Mouse (Mus musculus) C2C12 (cell line): Measurements from ENCODE around the gene Hibadh. TPM values are rescaled to one million over a fixed set of nuclear protein-coding genes. Genes with fewer than 3 reads are reported as not detected.

Experiments
- H3K27me3 ChIP-seq: one replicate; pipeline ENCODE4 v1.6.1; 2011; ENCODE audit not compliant: control insufficient read depth, insufficient read depth, insufficient read length
- H3K36me3 ChIP-seq: one replicate; pipeline ENCODE4 v1.6.1; 2011; ENCODE audit not compliant: control insufficient read depth, insufficient read depth
- H3K4me3 ChIP-seq: one replicate; pipeline ENCODE4 v1.5.1; 2011; ENCODE audit warnings: mild to moderate bottlenecking, control low read depth; ENCODE audit not compliant: poor library complexity, insufficient read depth, severe bottlenecking
- H3K79me2 ChIP-seq: one replicate; pipeline ENCODE4 v1.6.1; 2011; ENCODE audit not compliant: control insufficient read depth, insufficient read depth
- H3K79me3 ChIP-seq: one replicate; pipeline ENCODE4 v1.6.1; 2011; ENCODE audit warnings: low read depth, control low read depth
- H3ac ChIP-seq: one replicate; pipeline ENCODE3; 2011; ENCODE audit warnings: low read depth; ENCODE audit not compliant: control insufficient read depth, insufficient read length
- CEBPB ChIP-seq: IDR thresholded peaks from one replicate; pipeline ENCODE4 v1.6.1; 2011; ENCODE audit warnings: low read depth, mild to moderate bottlenecking, control low read depth, moderate library complexity
- CTCF ChIP-seq: IDR thresholded peaks from one replicate; pipeline ENCODE4 v1.5.1; 2011; ENCODE audit not compliant: control insufficient read depth, insufficient read depth, insufficient read length
- FOSL1 ChIP-seq: IDR thresholded peaks from one replicate; pipeline ENCODE4 v1.8.0; 2011; ENCODE audit warnings: mild to moderate bottlenecking, low read length; ENCODE audit not compliant: poor library complexity, insufficient read depth, severe bottlenecking
- MAX ChIP-seq: IDR thresholded peaks from one replicate; pipeline ENCODE4 v1.6.1; 2011; ENCODE audit warnings: mild to moderate bottlenecking, control low read depth
- MYOD1 ChIP-seq: IDR thresholded peaks from one replicate; pipeline ENCODE4 v1.6.1; 2011; ENCODE audit warnings: low read depth; ENCODE audit not compliant: control insufficient read depth, insufficient read length
- MYOG ChIP-seq: IDR thresholded peaks from one replicate; pipeline ENCODE4 v1.6.1; 2011; ENCODE audit not compliant: control insufficient read depth, insufficient read length; ENCODE audit errors: extremely low read depth
- USF1 ChIP-seq: IDR thresholded peaks from one replicate; pipeline ENCODE4 v1.6.1; 2011; ENCODE audit warnings: low read depth, mild to moderate bottlenecking, control low read depth, moderate library complexity
- polyA plus RNA-seq: library from polyadenylated mRNA; unstranded; fragments of >200 nt; fragmentation: generic; extraction: Trizol; gene quantifications from one replicate; pipeline ENCODE4 v1.2.1, GENCODE M21; 2012; ENCODE audit warnings: missing spikeins

Gene Hibadh
- polyA plus RNA-seq, 1 experiment: 26.6 TPM

GRCm38 (mm10) chr6:52518704-52519103 is 121.5 kb downstream of the Hibadh start:
- no peak overlapping the region for H3K4me3 ChIP-seq
- no peaks in the 10 kb centered on the region for H3K36me3 ChIP-seq
- H3ac ChIP-seq: no peak overlapping the region
- TF ChIP-seq USF1 (no peak), FOSL1 (no peak), MYOD1 (no peak), CEBPB (no peak), MYOG (no peak), CTCF (no peak), MAX (no peak)
- no peaks in the 10 kb centered on the region for H3K79me2 ChIP-seq
- H3K79me3 ChIP-seq: no peaks in the 10 kb centered on the region
- peaks cover 2% of the 10 kb centered on the region for H3K27me3 ChIP-seq

GRCm38 (mm10) chr6:52517272-52517671 is 122.9 kb downstream of the Hibadh start:
- no peak overlapping the region for H3K4me3 ChIP-seq
- no peaks in the 10 kb centered on the region for H3K79me3 ChIP-seq
- no peak overlapping the region for H3ac ChIP-seq
- TF ChIP-seq MYOG (no peak), MAX (no peak), CEBPB (no peak), MYOD1 (no peak), FOSL1 (no peak), CTCF (no peak), USF1 (no peak)
- H3K79me2 ChIP-seq: no peaks in the 10 kb centered on the region
- H3K36me3 ChIP-seq: no peaks in the 10 kb centered on the region
- H3K27me3 ChIP-seq: no peaks in the 10 kb centered on the region

DNA sequence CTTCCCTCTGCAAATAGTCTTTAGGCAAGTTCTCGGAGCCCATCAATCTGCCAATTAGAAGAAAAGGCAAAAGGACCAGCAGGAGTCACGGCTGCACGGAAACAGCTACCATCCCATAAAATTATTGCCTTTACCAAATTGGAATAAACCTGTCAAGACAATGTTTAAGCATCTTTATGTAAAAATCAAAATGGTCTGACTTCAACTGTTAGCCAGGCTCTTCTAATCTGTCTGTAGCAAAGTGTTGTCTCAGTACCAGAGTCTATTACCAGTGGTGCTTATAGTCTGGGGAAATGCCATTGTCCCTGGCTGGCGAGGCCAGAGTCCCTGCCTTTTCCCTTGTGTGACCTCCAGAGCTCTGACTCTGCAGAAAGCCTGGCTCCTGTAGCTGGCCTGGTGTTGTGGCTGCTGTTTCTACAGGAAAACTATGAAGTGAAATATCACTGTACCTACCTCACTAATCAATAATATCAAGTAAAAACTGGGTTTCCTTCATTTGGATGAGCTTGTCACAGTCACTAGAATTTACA is 126.2 kb downstream of the Hibadh start:
- Histone ChIP-seq H3ac (no peak overlapping the region), H3K79me3 (no peaks in the 10 kb centered on the region), H3K79me2 (no peaks in the 10 kb centered on the region), H3K27me3 (peaks cover 3% of the 10 kb centered on the region), H3K4me3 (no peak overlapping the region), H3K36me3 (no peaks in the 10 kb centered on the region)
- TF ChIP-seq CEBPB (no peak), MYOG (no peak), CTCF (no peak)

DNA sequence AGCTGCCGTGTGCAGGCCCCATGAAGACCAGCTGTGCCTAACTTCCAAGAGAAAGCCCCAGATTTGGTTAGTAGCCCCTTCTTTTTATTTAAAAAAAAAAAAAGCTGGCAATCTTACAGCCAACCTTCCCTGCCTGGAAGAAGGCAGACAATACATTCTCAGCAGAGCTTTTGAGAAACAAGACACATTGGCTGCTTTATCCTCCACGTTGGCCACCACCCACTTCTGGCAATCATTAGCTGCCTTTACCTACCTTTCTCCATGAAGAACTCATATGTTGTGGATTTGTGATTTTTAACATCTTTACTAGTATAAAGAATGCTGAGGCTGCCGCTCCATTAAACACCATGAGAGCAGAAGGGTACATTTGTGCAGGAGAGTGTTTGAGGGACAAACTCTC is 131.4 kb downstream of the Hibadh start:
- H3ac ChIP-seq: no peak overlapping the region
- no peak overlapping the region for H3K4me3 ChIP-seq
- H3K36me3 ChIP-seq: no peaks in the 10 kb centered on the region
- peaks cover 3% of the 10 kb centered on the region for H3K27me3 ChIP-seq
- TF ChIP-seq CEBPB (no peak), MYOG (no peak), FOSL1 (no peak), MAX (no peak), USF1 (no peak), MYOD1 (no peak)
- no peaks in the 10 kb centered on the region for H3K79me2 ChIP-seq
- H3K79me3 ChIP-seq: no peaks in the 10 kb centered on the region

DNA sequence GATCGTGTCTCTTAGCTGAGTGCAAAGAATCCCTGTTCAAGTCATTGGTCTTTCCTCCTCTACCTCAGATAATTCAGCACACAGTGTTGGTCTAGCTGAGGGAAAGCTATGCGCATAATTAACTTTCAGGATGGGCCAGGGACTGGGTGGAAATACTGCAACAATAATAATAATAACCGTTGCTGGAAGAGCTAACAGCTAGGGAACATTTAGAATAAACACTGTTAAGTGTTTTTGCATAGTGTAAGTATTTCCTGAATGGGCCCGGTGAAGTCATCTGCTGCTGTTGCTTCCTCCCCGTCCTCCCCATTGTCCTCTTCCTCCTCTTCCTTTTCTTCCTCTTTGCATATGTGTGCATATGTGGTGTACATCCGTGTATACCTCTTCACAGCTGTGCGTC is 132.2 kb downstream of the Hibadh start:
- Histone ChIP-seq H3K79me3 (no peaks in the 10 kb centered on the region), H3K4me3 (no peak overlapping the region), H3K36me3 (no peaks in the 10 kb centered on the region), H3K79me2 (no peaks in the 10 kb centered on the region), H3K27me3 (peaks cover 3% of the 10 kb centered on the region), H3ac (no peak overlapping the region)
- TF ChIP-seq CTCF (no peak), USF1 (no peak), MYOG (no peak), CEBPB (no peak), MAX (no peak), FOSL1 (no peak), MYOD1 (no peak)

- TF ChIP-seq CEBPB (no peak), FOSL1 (no peak), CTCF (no peak), USF1 (no peak), MYOD1 (no peak)
- Histone ChIP-seq H3K79me2 (no peaks in the 10 kb centered on the region), H3K27me3 (peaks cover 3% of the 10 kb centered on the region), H3K4me3 (no peak overlapping the region), H3ac (no peak overlapping the region), H3K36me3 (no peaks in the 10 kb centered on the region), H3K79me3 (no peaks in the 10 kb centered on the region)
These were observed 133.0 kb downstream of the Hibadh start for GRCm38 (mm10) chr6:52507171-52507570.
